Mouse (Mus musculus) heart, embryonic 10.5 days (tissue): ENCODE results near the gene Rfx6. TPM values are rescaled to one million over a fixed set of nuclear protein-coding genes. Genes with fewer than 3 reads are reported as not detected.
A peak's percentile ranks its signal among the peaks of the same experiment; 100 is the strongest.

ENCODE experiments used
- DNase-seq: peaks from one replicate; pipeline ENCODE4 v3.0.0-alpha.2; 2017; ENCODE audit warnings: low spot score
- H3K27ac ChIP-seq: fragments of 300-500 bp; sonication (generic); 2 replicates; pipeline ENCODE4 v1.5.1; 2016; ENCODE audit warnings: mild to moderate bottlenecking
- H3K27me3 ChIP-seq: fragments of 300-500 bp; sonication (generic); 2 replicates; pipeline ENCODE4 v1.6.1; 2016; ENCODE audit warnings: mild to moderate bottlenecking; ENCODE audit not compliant: poor library complexity, insufficient read depth, severe bottlenecking
- H3K36me3 ChIP-seq: fragments of 300-500 bp; sonication (generic); 2 replicates; pipeline ENCODE4 v1.6.1; 2016; ENCODE audit warnings: mild to moderate bottlenecking, moderate library complexity
- H3K4me1 ChIP-seq: fragments of 300-500 bp; sonication (generic); 2 replicates; pipeline ENCODE4 v1.6.1; 2016; ENCODE audit warnings: mild to moderate bottlenecking
- H3K4me3 ChIP-seq: fragments of 300-500 bp; sonication (generic); 2 replicates; pipeline ENCODE4 v1.5.1; 2016; ENCODE audit warnings: mild to moderate bottlenecking, moderate library complexity
- H3K9me3 ChIP-seq: fragments of 300-500 bp; sonication (generic); 2 replicates; pipeline ENCODE4 v1.6.1; 2016; ENCODE audit warnings: mild to moderate bottlenecking, moderate library complexity
- WGBS: fragments of 180-500 bp; shearing (Covaris S2); methylation state at CpG from one replicate; pipeline ENCODE4 v1.1.7; 2016; 5-methylcytosine and 5-hydroxymethylcytosine counted together
- polyA plus RNA-seq: library from polyadenylated mRNA; unstranded; fragments of >200 nt; fragmentation: Nextera tagmentation; extraction: Ambion mirVana; gene quantifications from 2 replicates; pipeline ENCODE4 v1.2.1, GENCODE M21; 2016

Gene Rfx6
- polyA plus RNA-seq: 0.68 TPM in 1 of 2 replicates, not detected in the other

- peak within 1 kb of the TSS; percentile 64 for H3K4me3 ChIP-seq
- no peak for DNase-seq
- WGBS: 1% methylated on average over 38 of the region's 38 CpGs
- no peak within 1 kb of the TSS for H3K27ac ChIP-seq
- no peaks in the 10 kb centered on the region for H3K9me3 ChIP-seq
- H3K4me1 ChIP-seq: peaks cover 6% of the 10 kb centered on the region
- H3K36me3 ChIP-seq: no peaks in the 10 kb centered on the region
- peaks cover 33% of the 10 kb centered on the region for H3K27me3 ChIP-seq
Measured at GRCm38 (mm10) chr10:51677548-51678250, at the start of gene Rfx6. Gene Rfx6, plus strand, starts transcription at chr10:51677756.

GRCm38 (mm10) chr10:51631411-51632136 is 46.0 kb upstream of the Rfx6 start, which contains the start of gene Gprc6a:
Gene Gprc6a, minus strand, starts transcription at chr10:51631461.
- no peaks in the 10 kb centered on the region for H3K36me3 ChIP-seq
- no peak for DNase-seq
- no peak within 1 kb of the TSS for H3K4me3 ChIP-seq
- 77% methylated on average over 8 of the region's 8 CpGs for WGBS
- no peaks in the 10 kb centered on the region for H3K27me3 ChIP-seq
- H3K27ac ChIP-seq: no peak within 1 kb of the TSS
- no peaks in the 10 kb centered on the region for H3K9me3 ChIP-seq
- H3K4me1 ChIP-seq: no peaks in the 10 kb centered on the region

DNA sequence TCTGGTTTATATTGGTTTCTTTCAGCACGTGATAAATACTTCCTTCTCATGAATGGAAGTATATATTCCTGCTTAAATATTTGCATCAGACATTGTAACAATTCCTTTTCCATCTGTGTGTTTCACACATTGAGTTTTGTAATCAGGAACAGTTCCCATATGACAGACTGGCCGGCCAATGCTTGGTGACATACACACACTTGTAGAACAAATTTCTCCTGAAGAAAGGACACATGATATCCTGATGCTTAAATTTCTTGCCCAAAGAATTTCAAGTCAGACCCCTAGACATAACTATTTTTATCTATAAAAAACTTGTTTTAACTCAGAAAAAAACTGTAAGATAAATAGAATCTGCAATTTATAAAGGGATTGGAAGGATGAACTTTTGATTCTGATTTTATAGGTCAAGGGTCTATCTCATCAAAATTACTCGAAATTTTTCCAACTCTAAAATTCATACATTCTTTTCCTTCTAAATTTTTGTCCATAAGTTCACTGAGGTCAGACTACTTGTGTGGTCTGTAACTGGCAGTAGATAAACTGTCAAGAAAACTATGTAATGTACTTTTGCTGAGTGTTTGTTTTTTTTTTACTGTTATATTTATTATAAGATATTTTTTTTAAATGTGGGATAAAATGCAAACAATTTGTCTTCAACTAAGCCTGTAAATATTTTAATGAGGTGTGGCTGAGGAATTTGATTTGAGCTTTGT is 27.9 kb upstream of the Rfx6 start:
- no peaks in the 10 kb centered on the region for H3K9me3 ChIP-seq
- no peaks in the 10 kb centered on the region for H3K4me1 ChIP-seq
- no peak for DNase-seq
- no peaks in the 10 kb centered on the region for H3K27me3 ChIP-seq
- H3K27ac ChIP-seq: no peak overlapping the region
- H3K4me3 ChIP-seq: no peak overlapping the region
- no peaks in the 10 kb centered on the region for H3K36me3 ChIP-seq
- 64% methylated on average over 3 of the region's 3 CpGs for WGBS

DNA sequence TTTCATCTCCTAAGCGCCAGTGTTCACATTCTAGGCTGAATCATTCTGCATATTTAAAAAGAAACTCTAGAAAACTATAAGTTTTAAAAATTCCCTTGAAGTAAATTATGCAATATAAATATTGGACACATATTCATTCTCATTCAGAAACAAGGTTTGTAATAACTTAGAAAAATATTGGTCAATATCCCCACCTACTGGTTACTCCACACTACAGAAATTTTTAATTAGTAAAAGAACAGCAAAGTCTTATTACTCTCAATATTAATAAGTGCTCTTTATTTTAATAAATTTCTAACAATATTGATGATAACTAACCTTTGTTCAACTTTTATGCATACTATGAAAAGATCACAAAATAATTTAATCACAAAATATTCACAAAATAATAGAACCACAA is 20.2 kb upstream of the Rfx6 start:
- H3K4me3 ChIP-seq: no peak overlapping the region
- H3K36me3 ChIP-seq: no peaks in the 10 kb centered on the region
- DNase-seq: no peak
- H3K9me3 ChIP-seq: no peaks in the 10 kb centered on the region
- 70% methylated on average over 1 of the region's 1 CpGs for WGBS
- H3K27me3 ChIP-seq: no peaks in the 10 kb centered on the region
- no peak overlapping the region for H3K27ac ChIP-seq
- no peaks in the 10 kb centered on the region for H3K4me1 ChIP-seq

DNA sequence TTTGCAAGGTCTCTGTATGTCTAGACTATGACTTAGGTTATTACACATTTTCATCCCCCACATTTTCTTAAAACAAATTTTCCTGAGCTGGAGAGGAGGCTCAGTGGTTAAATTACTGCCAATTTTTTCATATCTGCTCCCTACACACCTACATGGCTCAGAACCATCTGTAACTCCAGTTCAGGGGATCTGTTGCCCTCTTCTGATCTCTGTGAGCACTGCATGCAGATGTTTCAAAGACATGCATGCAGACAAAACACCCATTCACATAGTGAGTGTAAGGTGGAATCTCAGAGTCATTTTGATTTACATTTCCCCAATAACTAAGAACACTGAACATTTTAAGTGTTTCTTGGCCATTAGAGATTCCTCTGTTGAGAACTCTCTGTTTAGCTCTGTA is 8.2 kb upstream of the Rfx6 start:
- Histone ChIP-seq H3K36me3 (no peaks in the 10 kb centered on the region), H3K27ac (no peak overlapping the region), H3K9me3 (no peaks in the 10 kb centered on the region), H3K27me3 (no peaks in the 10 kb centered on the region), H3K4me1 (no peaks in the 10 kb centered on the region), H3K4me3 (no peak overlapping the region)
- DNase-seq: no peak

DNA sequence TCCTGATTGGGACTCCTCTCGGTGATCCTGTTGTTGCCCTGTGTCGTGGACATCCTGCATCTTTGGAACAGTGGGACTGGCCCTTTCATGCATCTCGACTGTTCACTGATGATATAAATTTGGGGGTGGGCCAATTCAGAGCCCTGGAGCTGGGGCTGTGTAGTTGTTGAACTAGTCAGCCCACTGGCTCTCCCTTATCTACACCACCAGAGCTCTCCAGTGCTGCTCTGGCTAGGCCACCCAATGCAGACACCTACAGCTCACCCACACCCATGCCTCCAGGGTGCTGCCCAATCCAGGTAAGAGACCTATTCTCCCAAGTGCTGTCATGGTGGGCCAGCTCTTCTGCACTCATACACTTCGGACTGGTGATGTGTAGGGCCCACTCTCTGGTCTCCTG is 6.0 kb upstream of the Rfx6 start:
- DNase-seq: no peak
- Histone ChIP-seq H3K4me1 (no peaks in the 10 kb centered on the region), H3K27ac (no peak overlapping the region), H3K4me3 (no peak overlapping the region), H3K27me3 (peaks cover 13% of the 10 kb centered on the region), H3K36me3 (no peaks in the 10 kb centered on the region), H3K9me3 (no peaks in the 10 kb centered on the region)
- 71% methylated on average over 4 of the region's 4 CpGs for WGBS

GRCm38 (mm10) chr10:51672082-51672779 is 5.3 kb upstream of the Rfx6 start:
- Histone ChIP-seq H3K9me3 (no peaks in the 10 kb centered on the region), H3K27ac (no peak overlapping the region), H3K4me1 (no peaks in the 10 kb centered on the region), H3K4me3 (no peak overlapping the region), H3K27me3 (peaks cover 20% of the 10 kb centered on the region), H3K36me3 (no peaks in the 10 kb centered on the region)
- DNase-seq: no peak
- 32% methylated on average over 1 of the region's 1 CpGs for WGBS

GRCm38 (mm10) chr10:51678251-51678639 is 689 bp downstream of the Rfx6 start:
- H3K4me3 ChIP-seq: peak overlapping the region; percentile 64

GRCm38 (mm10) chr10:51720904-51721303 is 43.3 kb downstream of the Rfx6 start:
- 53% methylated on average over 3 of the region's 3 CpGs for WGBS
- DNase-seq: no peak
- no peaks in the 10 kb centered on the region for H3K36me3 ChIP-seq
- no peak overlapping the region for H3K27ac ChIP-seq
- no peak overlapping the region for H3K4me3 ChIP-seq
- no peaks in the 10 kb centered on the region for H3K9me3 ChIP-seq
- H3K27me3 ChIP-seq: no peaks in the 10 kb centered on the region
- H3K4me1 ChIP-seq: no peaks in the 10 kb centered on the region

More at GRCm38 (mm10) chr10:51678251-51678639, 689 bp downstream of the Rfx6 start:
- no peaks in the 10 kb centered on the region for H3K9me3 ChIP-seq
- 4% methylated on average over 10 of the region's 10 CpGs for WGBS
- peaks cover 33% of the 10 kb centered on the region for H3K27me3 ChIP-seq
- no peak for DNase-seq
- no peaks in the 10 kb centered on the region for H3K36me3 ChIP-seq
- H3K27ac ChIP-seq: no peak overlapping the region
- peaks cover 6% of the 10 kb centered on the region for H3K4me1 ChIP-seq

DNA sequence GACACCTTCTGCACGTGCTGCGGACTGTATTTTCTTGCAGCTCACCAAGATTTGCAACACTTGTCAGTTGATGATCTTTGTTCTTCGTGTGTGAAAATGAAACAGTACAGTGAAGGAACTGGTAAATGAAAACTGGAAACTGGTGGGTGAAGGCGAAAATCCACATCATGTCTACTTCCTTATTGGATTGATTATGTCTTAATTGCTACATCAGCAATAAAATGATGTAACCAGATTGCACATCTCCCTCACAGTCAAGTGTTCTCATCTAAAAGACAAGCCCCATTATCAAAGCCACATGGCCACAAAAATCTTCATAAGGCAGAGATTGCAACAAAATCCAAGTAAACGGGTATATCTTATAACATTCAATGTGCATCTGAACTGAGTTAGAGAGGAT is 83.9 kb downstream of the Rfx6 start:
- 79% methylated on average over 5 of the region's 5 CpGs for WGBS
- H3K9me3 ChIP-seq: no peaks in the 10 kb centered on the region
- no peaks in the 10 kb centered on the region for H3K36me3 ChIP-seq
- H3K4me3 ChIP-seq: no peak overlapping the region
- no peak overlapping the region for H3K27ac ChIP-seq
- H3K27me3 ChIP-seq: no peaks in the 10 kb centered on the region
- H3K4me1 ChIP-seq: no peaks in the 10 kb centered on the region
- DNase-seq: no peak

- 75% methylated on average over 2 of the region's 2 CpGs for WGBS
- H3K4me3 ChIP-seq: no peak overlapping the region
- no peaks in the 10 kb centered on the region for H3K27me3 ChIP-seq
- H3K36me3 ChIP-seq: no peaks in the 10 kb centered on the region
- no peak overlapping the region for H3K27ac ChIP-seq
- H3K4me1 ChIP-seq: no peaks in the 10 kb centered on the region
- no peaks in the 10 kb centered on the region for H3K9me3 ChIP-seq
- DNase-seq: no peak
Measured at GRCm38 (mm10) chr10:51763241-51763640, 85.7 kb downstream of the Rfx6 start.

DNA sequence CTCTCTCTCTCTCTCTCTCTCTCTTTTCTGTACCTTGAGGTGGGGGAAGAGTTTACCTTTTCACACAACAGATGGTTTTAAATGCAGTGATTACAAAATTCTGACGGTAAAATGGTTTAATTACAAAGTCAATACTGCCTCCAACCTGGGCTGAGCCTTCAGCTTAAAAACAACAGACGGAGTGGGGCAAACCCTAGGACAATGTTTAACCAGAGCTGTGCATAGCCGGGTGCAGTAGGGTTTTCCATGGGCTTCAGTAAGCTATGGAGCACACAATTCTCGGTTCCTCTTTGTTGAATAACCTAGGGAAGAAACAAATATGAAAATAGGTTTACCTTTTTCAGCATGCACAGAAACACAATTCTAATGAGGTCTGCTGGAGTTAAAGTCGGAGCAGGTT is 90.9 kb downstream of the Rfx6 start:
- H3K27me3 ChIP-seq: no peaks in the 10 kb centered on the region
- WGBS: 58% methylated on average over 5 of the region's 5 CpGs

More for the DNA sequence above, 90.9 kb downstream of the Rfx6 start:
- no peak for DNase-seq
- Histone ChIP-seq H3K36me3 (no peaks in the 10 kb centered on the region), H3K4me1 (no peaks in the 10 kb centered on the region), H3K4me3 (no peak overlapping the region), H3K27ac (no peak overlapping the region), H3K9me3 (no peaks in the 10 kb centered on the region)
